11 mouse cellular contexts compared by ENCODE assay signal in the genomic region with DNA sequence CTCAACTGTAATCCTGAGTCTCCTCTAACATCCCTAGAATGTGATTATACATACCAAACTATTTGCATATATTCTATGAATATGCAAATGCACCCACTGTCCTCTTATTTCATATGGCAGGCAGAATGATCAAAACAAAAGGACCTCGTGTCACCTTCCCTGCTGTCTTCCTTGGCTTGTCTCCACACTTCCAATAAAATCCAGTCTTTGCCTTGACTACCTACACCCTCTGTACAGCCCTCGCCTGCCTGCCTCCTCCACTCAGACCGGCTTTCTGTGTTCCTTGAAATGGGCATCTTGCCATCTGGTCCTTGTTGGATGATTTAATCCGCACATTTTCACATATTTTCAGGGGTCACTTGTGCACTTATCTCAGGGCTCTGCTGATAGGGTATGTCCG.
A peak's percentile ranks its signal among the peaks of the same experiment; 100 is the strongest.
DNase-seq lines count a peak whose midpoint lies in the region; ATAC-seq and TF ChIP-seq lines count a peak whose summit lies in the region.
"Had no signal": no experiment of that assay in that cellular context is flagged by ENCODE, and none has a peak within 500 bp of the region (broad histone marks: within the 10 kb centered on the region; RNA-seq: fewer than 3 reads in every experiment).

No protein-coding gene starts in this region.

- H3K27me3 ChIP-seq in forebrain, embryonic 15.5 days, result no peaks in the 10 kb centered on the region
- H3K27me3 ChIP-seq: embryonic facial prominence, embryonic 13.5 days; heart, embryonic 13.5 days had no signal

- no peak overlapping the region for H3K9ac ChIP-seq in forebrain, embryonic 15.5 days (replicated peaks)
- H3K9ac ChIP-seq: embryonic facial prominence, embryonic 13.5 days; heart, embryonic 13.5 days had no signal

- intact Hi-C loops in left cerebral cortex, postnatal 4 days (cut with DNase I), result no loop called here

- H3K4me2 ChIP-seq in forebrain, embryonic 15.5 days (replicated peaks), result no peak overlapping the region
- H3K4me2 ChIP-seq: embryonic facial prominence, embryonic 13.5 days; heart, embryonic 13.5 days had no signal

- TF ChIP-seq CTCF in brain, embryonic 14.5 days (IDR thresholded peaks at IDR 0.05; ENCODE audit: borderline replicate concordance, extremely low read depth, insufficient read depth, insufficient read length), result no peak

- no peak for TF ChIP-seq POLR2A in brain, embryonic 14.5 days (IDR thresholded peaks at IDR 0.05; ENCODE audit: borderline replicate concordance, extremely low read depth, insufficient read depth, insufficient read length, poor library complexity, severe bottlenecking)

- peak overlapping the region; percentile 36; the same call in 1 of the 2 replicates for H3K27ac ChIP-seq in forebrain, embryonic 15.5 days (replicated peaks)
- H3K27ac ChIP-seq: embryonic facial prominence, embryonic 13.5 days; heart, embryonic 13.5 days had no signal

- H3K9me3 ChIP-seq in forebrain, embryonic 15.5 days, result no peaks in the 10 kb centered on the region
- H3K9me3 ChIP-seq: embryonic facial prominence, embryonic 13.5 days; heart, embryonic 13.5 days had no signal

- H3K4me1 ChIP-seq in forebrain, embryonic 15.5 days, result peaks cover 24% of the 10 kb centered on the region
- H3K4me1 ChIP-seq: embryonic facial prominence, embryonic 13.5 days; heart, embryonic 13.5 days had no signal

- peak; percentile 65 for DNase-seq in left cerebral cortex, postnatal 4 days
- DNase-seq in left cerebral cortex, adult 8-10 months (ENCODE audit: low spot score in 2 of 2), result no peak
- DNase-seq in brain, embryonic 14.5 days (ENCODE audit: low read depth), result peak; percentile 86
- DNase-seq in cerebellum, adult 18-20 months, result peak; percentile 57 to 62
- no peak for DNase-seq in liver
- no peak for DNase-seq in kidney, postnatal 10 days
- DNase-seq: adrenal gland, postnatal 25 days; gastrocnemius, postnatal 25 days had no signal

- ATAC-seq in forebrain, embryonic 15.5 days (replicated peaks), result peak; percentile 87

- H3K4me3 ChIP-seq in forebrain, embryonic 15.5 days, result no peak overlapping the region
- H3K4me3 ChIP-seq: embryonic facial prominence, embryonic 13.5 days; heart, embryonic 13.5 days had no signal

- 27% methylated on average over 5 of the region's 5 CpGs for WGBS in forebrain, embryonic 15.5 days

- H3K36me3 ChIP-seq in forebrain, embryonic 15.5 days, result no peaks in the 10 kb centered on the region
- H3K36me3 ChIP-seq: embryonic facial prominence, embryonic 13.5 days; heart, embryonic 13.5 days had no signal

Comparison
In these comparisons a context has a peak if more than half of its experiments do, and no peak if none do; other contexts are left out.
1. DNase-seq: peak in left cerebral cortex, postnatal 4 days (single experiment), brain, embryonic 14.5 days (single experiment) and cerebellum, adult 18-20 months (2 of 2); none in left cerebral cortex, adult 8-10 months (0 of 2), liver (single experiment) and kidney, postnatal 10 days (single experiment).